Mouse (Mus musculus): ENCODE measurements around the gene Psd.

Psd gene

DNA sequence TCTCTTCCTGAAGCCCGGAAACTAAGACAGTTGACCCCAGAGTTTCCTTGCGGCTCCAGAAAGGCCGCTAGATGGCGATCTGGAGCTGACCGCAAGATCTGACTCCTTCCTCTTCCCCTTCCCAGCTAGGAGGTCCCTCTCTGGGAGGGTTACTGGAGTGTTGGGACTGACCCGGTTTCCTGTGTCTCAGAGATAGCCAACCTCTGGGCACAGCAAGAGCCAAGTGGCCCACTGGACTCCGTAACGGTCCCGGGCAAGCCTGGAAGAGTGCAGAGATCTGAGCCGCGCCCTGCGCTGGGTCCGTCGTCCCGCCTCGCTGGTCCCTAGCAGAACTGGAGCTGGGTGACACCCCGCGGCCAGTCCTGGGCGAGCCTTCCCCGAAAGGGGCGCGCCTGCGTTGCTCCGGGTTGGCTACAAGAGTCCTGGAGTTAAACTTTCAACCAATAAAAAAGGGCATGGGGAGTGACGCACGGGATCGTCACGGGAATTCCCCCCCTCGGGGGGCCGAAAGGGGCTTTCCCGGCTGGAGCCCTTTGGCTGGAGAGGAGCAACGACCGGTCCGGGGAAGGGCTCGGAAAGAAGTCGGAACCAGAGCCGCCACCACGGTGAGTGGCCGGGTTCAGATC, 22.6 kb downstream of the Psd start, which contains the start of gene Nfkb2:
Gene Nfkb2 (plus strand): TSS at position 105 of the 626 bp plus-strand sequence.
- DNase-seq, result peak; percentile 98

DNA sequence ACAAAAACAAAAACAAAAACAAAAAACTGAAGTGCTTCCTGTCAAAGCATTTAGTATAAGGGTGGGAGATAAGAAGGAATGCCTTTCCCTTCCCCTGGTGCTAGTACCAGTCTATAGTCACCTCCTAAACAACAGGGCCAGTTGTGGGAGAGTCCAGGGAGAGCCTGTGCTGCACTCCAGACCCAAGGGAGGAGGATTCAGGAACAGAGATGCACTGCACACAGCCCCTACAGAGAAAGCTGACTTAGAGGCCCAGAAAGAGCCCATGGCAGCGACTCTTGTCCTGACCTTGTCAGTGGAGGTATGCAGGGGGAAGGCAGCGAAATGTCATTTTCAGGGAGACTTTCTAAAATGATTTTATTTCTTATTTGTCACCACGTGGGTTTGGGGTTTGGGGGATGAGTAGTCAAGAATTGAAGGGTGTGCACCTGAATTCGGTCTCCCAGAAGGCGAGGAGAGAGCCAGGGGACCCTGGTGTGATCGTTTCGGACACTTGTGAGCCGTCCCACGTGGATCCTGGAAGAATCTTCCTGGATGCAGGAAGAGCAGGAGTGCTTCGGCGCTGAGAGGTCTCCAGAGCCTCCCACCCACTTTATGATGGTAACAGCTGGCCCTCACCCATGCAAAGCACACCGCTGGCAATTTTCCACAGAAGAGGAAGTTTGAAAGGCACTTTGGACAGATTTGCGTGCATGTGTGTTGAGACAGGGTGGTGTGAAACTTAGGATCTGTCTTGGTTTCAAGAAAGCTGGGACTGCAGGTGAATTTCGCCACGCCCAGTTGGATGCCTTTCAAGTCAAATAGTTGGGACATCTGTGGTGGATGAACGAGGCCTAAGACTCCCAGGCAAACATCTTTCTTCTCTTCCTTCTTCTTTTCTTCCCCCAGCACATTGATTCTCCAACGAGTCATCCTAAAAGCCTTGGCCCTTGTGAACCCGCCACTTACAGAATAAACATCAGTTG, 23.4 kb downstream of the Psd start:
- DNase-seq, result peak; percentile 48

GRCm38 (mm10) chr19:46302551-46302950, 24.4 kb downstream of the Psd start:
- DNase-seq, result no peak

GRCm38 (mm10) chr19:46300294-46301045, 26.5 kb downstream of the Psd start:
- DNase-seq, result no peak

DNA sequence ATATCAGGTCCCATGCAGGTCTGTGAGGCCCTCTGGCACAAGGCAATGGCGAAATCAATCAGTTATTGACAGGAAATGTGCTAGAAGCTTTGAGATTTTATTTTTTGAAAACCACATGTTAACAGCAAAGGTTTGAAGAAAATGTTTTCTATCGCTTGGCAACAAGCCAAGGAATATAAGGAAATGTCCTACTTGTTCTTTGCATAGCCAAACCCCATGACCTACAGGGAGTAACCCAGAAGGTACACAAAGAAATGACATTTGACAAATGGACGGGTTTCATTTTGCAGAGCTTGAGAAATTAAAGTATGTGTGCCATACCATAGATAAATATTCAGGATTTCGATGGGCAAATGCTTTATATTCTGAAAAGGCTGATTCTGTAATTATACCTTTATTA, 30.0 kb downstream of the Psd start:
- DNase-seq, result no peak

- no peak for DNase-seq
Measured at GRCm38 (mm10) chr19:46290535-46291105, 36.3 kb downstream of the Psd start.

- DNase-seq, result no peak
Measured at GRCm38 (mm10) chr19:46287566-46287965, 39.4 kb downstream of the Psd start.

DNA sequence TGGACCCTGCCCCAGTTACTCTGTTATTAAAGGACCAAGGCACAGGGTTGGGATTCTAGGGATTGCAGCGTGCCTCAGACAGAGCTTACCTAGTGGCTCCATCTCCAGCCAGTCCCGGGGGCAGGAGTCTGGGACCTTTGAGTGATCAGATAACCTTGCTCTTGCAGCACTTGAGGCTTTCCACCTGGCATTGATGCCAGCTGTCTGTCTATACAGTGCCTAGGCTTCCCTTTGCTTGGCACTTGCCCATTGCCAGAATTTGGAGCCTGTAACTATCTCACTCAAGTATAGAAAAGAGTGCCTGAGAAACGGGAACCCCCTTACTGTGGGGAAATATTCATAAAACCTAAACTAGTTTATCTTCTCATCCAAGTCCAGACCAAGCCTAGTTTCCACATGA, 40.0 kb downstream of the Psd start:
- no peak for DNase-seq

DNA sequence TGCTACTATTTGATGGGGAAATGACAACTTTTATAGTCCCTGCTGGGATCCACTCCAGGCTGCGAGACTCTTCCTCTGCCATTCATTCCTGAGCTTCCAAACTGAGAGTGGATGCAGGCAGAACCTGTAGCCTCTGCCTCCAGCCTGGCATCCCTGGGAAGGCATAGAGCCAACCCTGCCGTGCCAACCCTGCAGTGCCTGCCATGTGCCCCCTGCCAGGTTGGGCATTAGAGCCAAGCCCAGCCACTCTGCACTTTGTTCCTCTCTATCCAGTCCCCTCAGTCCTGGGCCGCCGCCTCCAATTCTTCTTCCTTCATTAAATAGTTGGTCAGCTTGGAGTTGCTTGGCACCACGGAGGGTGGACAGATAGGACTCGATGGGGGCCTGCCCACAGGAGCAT, 40.9 kb downstream of the Psd start:
- no peak for DNase-seq

DNA sequence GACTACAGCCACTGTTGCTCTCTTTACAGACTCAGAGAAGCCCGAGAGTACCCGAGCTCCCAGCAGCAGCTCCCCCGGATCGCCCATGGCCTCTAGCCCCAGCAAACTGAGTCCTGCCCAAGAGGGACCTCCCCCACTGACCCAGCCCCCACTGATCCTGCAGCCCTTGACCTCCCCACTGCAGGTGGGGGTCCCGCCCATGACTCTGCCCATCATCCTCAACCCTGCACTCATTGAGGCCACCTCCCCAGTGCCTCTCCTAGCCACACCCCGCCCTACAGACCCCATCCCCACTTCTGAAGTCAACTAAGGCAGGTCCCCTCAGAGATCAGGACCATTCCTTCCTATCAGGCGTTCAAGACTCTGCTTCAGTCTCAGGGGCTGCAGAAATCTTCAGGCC, 41.3 kb downstream of the Psd start:
- no peak for DNase-seq

DNA sequence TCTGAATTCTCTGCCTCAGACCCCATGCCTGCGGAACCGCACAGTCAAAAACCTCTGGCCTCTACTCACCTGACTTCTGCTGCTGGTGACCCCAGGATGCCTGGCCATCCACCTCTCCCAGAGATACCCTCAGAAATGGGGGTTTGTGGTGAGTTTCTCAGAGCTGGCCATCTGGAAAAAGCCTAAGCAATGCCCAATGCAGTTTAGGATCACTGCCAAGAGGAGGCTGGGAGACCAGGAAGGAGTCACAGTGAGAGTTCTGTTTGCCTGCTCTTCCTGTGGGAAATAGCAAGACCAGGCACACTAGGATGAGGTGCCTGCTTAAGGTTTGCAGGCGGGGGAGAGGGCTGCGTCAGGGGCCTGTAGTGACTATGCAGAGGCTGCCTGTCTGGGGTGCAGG, 42.3 kb downstream of the Psd start:
- no peak for DNase-seq

GRCm38 (mm10) chr19:46282081-46282849, 44.7 kb downstream of the Psd start:
- DNase-seq, result no peak

- DNase-seq, result peak; percentile 11
Measured at GRCm38 (mm10) chr19:46275307-46275706, 51.6 kb downstream of the Psd start.

- DNase-seq, result no peak
Measured at GRCm38 (mm10) chr19:46264762-46265161, 62.2 kb downstream of the Psd start.

All from lung, postnatal 10 days (tissue).